9 mouse cellular contexts compared by ENCODE assay signal in the genomic region with DNA sequence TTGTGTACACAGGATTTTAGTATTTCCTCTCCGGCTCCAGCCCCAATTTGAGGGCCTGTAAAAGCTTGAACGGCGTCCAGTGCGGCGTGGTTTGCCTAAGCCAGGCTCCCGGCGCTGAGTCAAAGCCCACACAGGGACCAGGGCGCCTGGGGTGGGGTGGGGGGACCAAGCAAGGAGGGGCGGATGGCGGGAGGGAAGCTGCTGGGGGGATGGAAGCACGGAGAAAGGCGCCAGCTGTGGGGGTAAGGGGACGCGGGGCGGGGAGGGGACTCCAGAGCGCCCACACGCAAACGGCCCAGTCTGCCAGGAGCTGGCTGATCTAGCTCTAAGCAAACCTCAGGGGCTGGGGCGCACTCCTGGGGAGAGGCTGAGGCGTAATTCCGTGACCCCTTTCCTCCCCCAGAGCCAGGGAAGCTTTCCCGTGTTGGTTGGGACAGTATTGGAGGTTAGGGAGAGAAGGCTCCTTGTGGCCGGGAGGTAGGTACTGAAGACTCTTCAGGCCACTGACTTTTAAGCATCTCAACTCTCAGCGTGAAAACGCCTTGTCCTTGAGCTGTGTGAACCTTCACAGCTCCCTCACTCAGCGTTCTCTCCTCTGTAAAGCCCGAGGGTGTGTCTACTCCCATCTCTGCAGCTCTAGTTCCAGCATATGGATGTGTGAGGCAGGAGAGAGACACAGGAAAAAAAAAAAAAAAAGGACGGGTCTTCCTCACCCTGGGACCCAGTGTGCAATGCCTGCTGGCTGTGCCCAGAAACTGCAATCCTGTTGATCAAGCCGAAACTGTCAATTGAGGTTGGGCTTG. TPM values are rescaled to one million over a fixed set of nuclear protein-coding genes. Genes with fewer than 3 reads are reported as not detected.
A peak's percentile ranks its signal among the peaks of the same experiment; 100 is the strongest.
DNase-seq lines count a peak whose midpoint lies in the region; ATAC-seq lines count a peak whose summit lies in the region.
"Had no signal": no experiment of that assay in that cellular context is flagged by ENCODE, and none has a peak within 500 bp of the region (broad histone marks: within the 10 kb centered on the region; RNA-seq: fewer than 3 reads in every experiment).

No protein-coding gene starts in this region.

- H3K27me3 ChIP-seq in forebrain, embryonic 11.5 days (ENCODE audit: control insufficient read depth, insufficient read depth, low read length), result no peaks in the 10 kb centered on the region; the same call in 1 of the 2 replicates
- no peaks in the 10 kb centered on the region for H3K27me3 ChIP-seq in limb, embryonic 11.5 days (ENCODE audit: control insufficient read depth, insufficient read depth, low read length)
- H3K27me3 ChIP-seq: Patski had no signal

- H3K27ac ChIP-seq in forebrain, embryonic 11.5 days (ENCODE audit: low read depth, low read length), result no peak overlapping the region
- H3K27ac ChIP-seq in limb, embryonic 11.5 days (replicated peaks; ENCODE audit: low read depth, low read length), result peak overlapping the region; percentile 89

- peak overlapping the region; percentile 51 for H3K9ac ChIP-seq in forebrain, embryonic 11.5 days (ENCODE audit: low read length)
- H3K9ac ChIP-seq in limb, embryonic 11.5 days (ENCODE audit: low read length), result peak overlapping the region; percentile 53

- H3K4me3 ChIP-seq in forebrain, embryonic 11.5 days (ENCODE audit: low read depth, low read length), result peak overlapping the region; percentile 14; the same call in 1 of the 2 replicates
- H3K4me3 ChIP-seq in limb, embryonic 11.5 days (ENCODE audit: low read depth, low read length), result peak overlapping the region; percentile 15; the same call in 1 of the 2 replicates

- ATAC-seq in forebrain, embryonic 11.5 days (replicated peaks; ENCODE audit: low FRiP score), result peak; percentile 18
- ATAC-seq in limb, embryonic 11.5 days (ENCODE audit: insufficient number of reproducible peaks, low FRiP score, low TSS enrichment, low read depth), result peak; percentile 71
- ATAC-seq: Patski had no signal

- H3K4me1 ChIP-seq in forebrain, embryonic 11.5 days (replicated peaks; ENCODE audit: control insufficient read depth, insufficient read depth, low read length), result peaks cover 7% of the 10 kb centered on the region; the same call in 1 of the 2 replicates
- H3K4me1 ChIP-seq in limb, embryonic 11.5 days (ENCODE audit: control insufficient read depth, insufficient read depth, low read length), result peaks cover 37% of the 10 kb centered on the region

- H3K4me2 ChIP-seq in forebrain, embryonic 11.5 days (ENCODE audit: low read depth, low read length, severe bottlenecking), result peak overlapping the region; percentile 43
- peak overlapping the region; percentile 58 for H3K4me2 ChIP-seq in limb, embryonic 11.5 days (ENCODE audit: low read depth, severe bottlenecking)

- DNase-seq in left cerebral cortex, postnatal 4 days, result peak; percentile 41
- no peak for DNase-seq in left cerebral cortex, adult 11 months (ENCODE audit: low spot score)
- peak; percentile 65 for DNase-seq in forebrain, embryonic 11.5 days (ENCODE audit: low spot score)
- DNase-seq in heart, postnatal 25 days (ENCODE audit: low spot score), result peak; percentile 36
- DNase-seq in limb, embryonic 11.5 days (ENCODE audit: low spot score), result peak; percentile 70
- peak; percentile 26 for DNase-seq in naive thymus-derived CD4-positive, alpha-beta T cell, adult 2 months (ENCODE audit: low read depth)
- no peak for DNase-seq in ovary, adult 18-20 months (ENCODE audit: low spot score)
- no peak for DNase-seq in layer of hippocampus, adult 9-10 months (ENCODE audit: low spot score)

- H3K9me3 ChIP-seq in forebrain, embryonic 11.5 days (ENCODE audit: control insufficient read depth, low read length), result no peaks in the 10 kb centered on the region
- H3K9me3 ChIP-seq in limb, embryonic 11.5 days (ENCODE audit: control insufficient read depth, low read length), result no peaks in the 10 kb centered on the region

- WGBS in forebrain, embryonic 11.5 days, result 4% methylated on average over 29 of the region's 29 CpGs
- 2% methylated on average over 29 of the region's 29 CpGs for WGBS in limb, embryonic 11.5 days

- no peaks in the 10 kb centered on the region for H3K36me3 ChIP-seq in forebrain, embryonic 11.5 days (ENCODE audit: control insufficient read depth, insufficient read depth, low read length)
- H3K36me3 ChIP-seq in limb, embryonic 11.5 days (ENCODE audit: control insufficient read depth, insufficient read depth, low read length), result no peaks in the 10 kb centered on the region

- intact Hi-C loops in left cerebral cortex, postnatal 4 days (cut with DNase I), result loop anchor here (5.0 kb wide), 2 partner anchors 48 to 133 kb away; a partner anchor contains a TSS
- intact Hi-C loops in heart, postnatal 25 days (cut with DNase I), result loop anchor here (5.0 kb wide), 1 partner anchor 218 kb away; no protein-coding TSS in a partner anchor

RNA-seq across cellular contexts. Expression of a gene that starts 46.1 kb away (rescaled TPM):
- total RNA-seq in left cerebral cortex, postnatal 4 days (2021), result 1 to 10 TPM; 1.8 TPM
- 10.8 and 11.8 TPM in 2 replicates for polyA plus RNA-seq in forebrain, embryonic 11.5 days (2014; fragmentation: Nextera tagmentation; extraction: Ambion mirVana)
- 10 to 100 TPM in 1 of 2 experiments, 1 to 10 TPM in 1; 6.1 to 12.4 TPM for total RNA-seq in heart, postnatal 25 days (2021)
- 22.3 and 22.9 TPM in 2 replicates for polyA plus RNA-seq in limb, embryonic 11.5 days (2014; fragmentation: Nextera tagmentation; extraction: Ambion mirVana)

Comparison
In these comparisons a context has a peak if more than half of its experiments do, and no peak if none do; other contexts are left out.
1. DNase-seq: peak in left cerebral cortex, postnatal 4 days (single experiment), forebrain, embryonic 11.5 days (single experiment), heart, postnatal 25 days (single experiment), limb, embryonic 11.5 days (single experiment) and naive thymus-derived CD4-positive, alpha-beta T cell, adult 2 months (single experiment); none in left cerebral cortex, adult 11 months (single experiment), ovary, adult 18-20 months (single experiment) and layer of hippocampus, adult 9-10 months (single experiment).